Mouse (Mus musculus) brain, adult 2 months (tissue): ENCODE data around the gene Fgf13.

ENCODE experiments used
- DNase-seq: peaks from one replicate; pipeline ENCODE4 v3.0.0; 2011; ENCODE audit warnings: low read depth, low spot score

Fgf13 gene

DNA sequence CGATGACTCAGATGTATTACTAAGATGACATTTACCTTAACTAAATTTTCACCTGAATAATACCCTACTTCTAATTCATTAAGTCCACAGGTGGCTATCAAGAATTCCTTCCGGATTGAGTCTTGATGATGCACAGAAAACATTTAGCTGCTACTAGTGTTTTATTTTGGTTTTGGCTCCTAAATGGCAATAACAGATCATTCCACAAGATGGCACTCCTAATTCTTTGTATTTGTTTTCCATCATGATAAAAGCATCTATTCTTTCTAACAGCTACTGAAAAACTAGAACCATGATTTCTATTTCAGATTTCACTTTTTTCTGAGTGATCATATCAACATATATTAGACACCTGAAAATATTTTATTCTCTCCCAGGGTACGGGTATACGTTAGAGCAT, 373.7 kb downstream of the Fgf13 start:
- peak; percentile 21 for DNase-seq

DNA sequence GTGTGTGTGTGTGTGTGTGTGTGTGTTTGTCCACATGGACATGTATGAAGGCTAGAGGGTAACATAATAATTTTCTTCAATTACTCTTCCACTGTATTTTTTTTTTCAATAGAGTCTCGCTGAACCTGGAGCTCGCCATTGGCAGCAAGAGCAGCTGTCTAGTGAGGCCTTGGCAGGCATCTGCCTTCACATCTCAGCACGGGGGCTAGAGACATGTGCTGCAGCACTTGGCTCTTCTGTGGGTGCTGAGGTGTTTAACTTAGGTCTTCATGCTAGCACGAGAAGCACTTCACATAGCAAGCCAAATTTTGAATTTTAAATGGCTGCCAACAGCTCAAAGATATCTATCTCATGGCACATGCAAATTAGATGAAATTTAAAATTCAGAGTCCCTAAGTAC, 380.9 kb downstream of the Fgf13 start:
- DNase-seq: peak; percentile 54

DNA sequence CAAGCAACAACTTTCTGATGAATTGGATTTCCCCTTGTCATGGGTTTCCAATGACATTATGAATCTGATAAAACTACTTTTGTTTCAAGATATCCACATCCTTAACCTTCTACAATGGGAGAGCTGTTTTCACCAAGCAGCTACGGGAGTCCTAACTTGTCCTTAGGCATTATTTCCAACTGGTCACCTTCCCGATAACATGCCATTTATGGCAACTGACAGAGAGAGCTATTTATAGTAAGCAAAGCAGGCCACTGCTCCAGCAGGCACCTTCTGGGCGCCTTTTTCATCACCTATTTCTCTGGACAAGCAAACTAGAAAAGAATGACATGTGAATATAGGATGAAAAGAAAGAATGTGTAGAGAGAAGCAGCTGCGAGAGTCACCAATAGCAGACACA, 385.5 kb downstream of the Fgf13 start:
- DNase-seq: peak; percentile 28

DNA sequence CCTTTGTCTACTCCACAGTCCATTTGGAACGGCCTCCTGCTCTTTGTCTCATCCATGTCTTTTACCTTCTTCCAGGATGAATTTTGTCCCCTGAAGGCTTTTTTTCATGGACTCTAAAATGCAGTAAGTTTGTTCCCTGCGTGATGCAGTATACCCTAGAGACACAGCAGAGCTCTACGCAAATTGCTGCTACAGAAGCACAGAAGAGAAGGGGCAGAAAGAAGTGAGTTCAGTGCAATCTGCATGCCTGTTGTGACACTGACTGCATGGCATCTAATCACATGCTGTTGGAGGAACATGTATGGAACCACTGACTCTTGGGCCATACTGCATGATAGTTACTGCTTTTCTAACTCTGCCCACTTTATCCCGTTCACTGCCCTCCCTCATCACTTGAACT, 388.2 kb downstream of the Fgf13 start:
- no peak for DNase-seq

DNA sequence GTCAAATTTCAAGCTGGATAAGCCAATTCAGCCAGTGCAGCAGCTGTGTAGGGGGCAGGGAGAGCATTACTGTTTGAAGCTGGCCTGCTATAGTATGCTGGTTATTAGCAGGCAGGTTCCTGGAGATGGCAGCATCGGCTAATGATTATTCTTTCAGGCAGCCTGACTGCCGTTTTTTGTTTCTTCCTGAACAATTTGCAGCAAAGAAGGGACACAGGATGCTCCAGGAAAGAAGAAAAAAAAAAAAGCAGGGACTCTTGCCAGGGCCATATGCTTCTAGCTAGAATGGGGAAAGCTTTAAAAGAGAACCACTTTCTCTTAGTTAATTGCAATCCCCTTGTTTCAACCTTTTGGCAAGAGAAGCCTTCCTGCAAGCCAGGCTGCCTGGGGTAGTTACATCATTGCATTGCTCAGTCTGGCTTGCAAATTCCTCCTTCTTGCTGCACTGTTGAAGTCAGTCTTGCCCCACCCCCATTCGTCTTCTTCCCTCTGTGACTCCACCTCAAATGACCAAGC, 388.7 kb downstream of the Fgf13 start:
- DNase-seq: peak; percentile 87

DNA sequence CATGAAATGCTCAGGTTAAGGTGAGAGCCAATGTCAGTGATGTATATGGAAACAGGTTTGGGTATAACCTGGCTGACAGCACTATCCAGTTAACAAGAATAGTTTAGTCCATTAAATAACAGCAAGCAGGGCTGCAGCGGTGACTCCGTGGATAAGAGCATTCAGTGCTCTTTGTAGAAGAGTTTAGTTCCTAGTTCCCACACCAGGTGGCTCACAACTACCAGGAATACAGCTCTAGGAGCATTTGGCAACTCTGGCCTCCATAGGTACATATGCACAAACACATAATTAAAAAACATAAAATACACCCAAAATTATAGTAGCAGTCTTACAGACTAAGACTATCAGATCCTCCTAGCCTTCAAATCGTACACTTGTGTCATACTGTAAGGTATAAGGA, 390.2 kb downstream of the Fgf13 start:
- peak; percentile 47 for DNase-seq

DNA sequence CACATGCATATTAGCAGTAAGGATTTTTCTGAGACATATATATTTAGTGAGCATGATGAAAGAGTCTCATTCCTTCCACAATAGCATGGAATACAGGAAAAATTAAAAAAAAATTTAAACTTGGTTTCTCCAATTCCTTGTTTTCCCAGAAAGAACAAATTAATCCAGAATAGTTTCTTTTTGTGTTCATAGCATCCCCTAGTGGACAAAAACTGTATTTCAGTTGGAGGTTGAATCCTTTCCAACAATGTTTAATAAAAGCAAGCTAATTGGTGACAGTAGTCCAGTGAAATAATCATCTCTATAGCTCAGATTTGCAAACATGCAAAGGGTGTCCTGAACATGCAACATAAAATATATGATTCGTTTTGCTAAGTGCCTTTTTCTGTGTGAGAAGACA, 395.7 kb downstream of the Fgf13 start:
- DNase-seq: peak; percentile 33

DNA sequence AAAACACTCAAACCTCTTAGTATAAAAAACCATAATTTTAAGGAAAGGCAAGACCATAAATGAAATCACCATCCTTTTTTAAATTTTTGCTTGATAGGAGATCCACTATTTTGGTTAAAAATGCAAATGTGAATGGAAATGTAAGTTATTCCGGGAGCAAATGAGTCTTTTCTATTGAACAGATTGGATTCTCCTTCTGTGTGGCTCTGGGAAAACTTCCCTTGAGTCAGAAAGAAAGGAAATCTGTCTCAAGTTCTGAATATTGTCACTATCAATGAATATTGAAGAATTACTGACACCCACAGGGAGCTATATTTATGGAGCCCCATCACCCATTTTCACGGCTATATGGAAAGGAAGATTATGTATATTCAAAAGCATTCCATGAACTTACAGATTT, 401.1 kb downstream of the Fgf13 start:
- DNase-seq: peak; percentile 29

DNA sequence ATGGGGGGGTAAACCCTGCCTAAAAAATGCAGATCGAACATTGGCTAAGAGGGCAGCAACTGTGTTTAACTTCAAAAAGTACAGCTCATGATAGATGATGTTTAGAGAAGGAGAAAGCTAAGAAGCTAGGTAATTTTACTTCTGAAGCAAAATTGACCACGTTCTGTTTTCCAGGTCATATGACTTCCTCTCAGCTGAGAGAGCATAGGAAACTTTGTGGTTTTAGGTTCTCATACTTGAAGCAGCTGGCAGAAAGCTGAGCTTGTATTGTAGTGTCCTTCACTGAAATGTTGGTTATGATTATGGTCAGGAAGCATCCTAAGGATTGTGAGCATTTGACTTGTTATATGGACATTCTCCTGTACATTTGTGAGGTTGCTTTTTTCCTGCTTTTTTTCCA, 425.9 kb downstream of the Fgf13 start:
- DNase-seq: no peak

DNA sequence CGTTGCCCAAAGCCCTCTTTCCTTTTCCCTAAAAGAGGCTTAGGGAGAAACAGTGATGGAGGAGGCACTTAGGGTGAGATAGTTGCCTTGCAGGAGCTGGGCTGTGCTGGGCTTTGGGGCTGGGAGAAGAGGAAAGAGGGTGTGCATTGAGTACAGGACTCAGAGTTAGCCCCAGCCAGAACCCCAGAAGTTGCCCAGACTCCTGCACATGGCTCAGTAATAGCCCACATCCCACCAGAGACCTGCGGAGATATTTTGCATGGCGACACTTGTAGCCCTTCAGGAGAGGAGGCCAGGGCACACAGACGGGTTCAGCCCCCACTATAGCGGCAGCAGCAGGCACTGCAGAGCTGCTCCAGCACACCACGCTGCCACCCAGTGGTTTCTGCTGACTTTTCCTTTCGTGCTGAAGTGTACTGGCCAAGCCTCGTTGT, 432.9 kb downstream of the Fgf13 start:
- DNase-seq: peak; percentile 82

DNA sequence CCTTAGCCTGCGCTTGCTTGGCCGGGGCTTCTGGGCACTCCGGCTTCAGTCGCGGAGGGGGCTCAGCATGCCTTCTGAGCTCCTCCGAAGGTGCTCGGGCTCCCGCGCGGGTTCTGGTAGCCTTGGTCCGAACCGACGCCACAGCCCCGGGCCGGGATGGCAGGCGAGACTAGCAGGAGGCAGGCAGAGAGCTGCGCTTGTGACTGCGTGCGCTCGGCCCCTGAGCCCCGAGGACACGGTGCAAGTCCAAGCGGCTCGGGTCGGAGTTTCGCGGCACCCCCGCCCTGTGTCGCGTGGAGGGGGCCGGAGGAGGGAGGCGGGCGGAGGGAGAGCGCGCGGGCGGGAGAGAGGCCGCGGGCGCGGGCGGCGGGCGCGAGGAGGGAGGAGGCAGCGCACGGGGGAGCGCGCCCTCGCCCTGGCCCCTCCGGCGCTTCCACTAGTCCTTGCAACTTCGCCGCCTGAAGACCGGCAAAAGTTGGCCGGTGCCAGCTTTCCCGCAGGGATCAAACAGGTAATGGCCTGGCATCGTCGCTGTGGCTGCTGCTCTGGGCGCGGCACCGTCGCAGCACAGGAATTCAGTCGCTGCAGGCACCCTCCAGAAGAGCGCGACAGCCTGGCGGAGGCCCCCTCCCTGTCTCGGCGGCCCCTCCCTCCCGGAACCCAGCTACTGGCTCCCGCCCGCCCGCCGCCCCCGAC, 433.6 kb downstream of the Fgf13 start:
- peak; percentile 57 for DNase-seq

DNA sequence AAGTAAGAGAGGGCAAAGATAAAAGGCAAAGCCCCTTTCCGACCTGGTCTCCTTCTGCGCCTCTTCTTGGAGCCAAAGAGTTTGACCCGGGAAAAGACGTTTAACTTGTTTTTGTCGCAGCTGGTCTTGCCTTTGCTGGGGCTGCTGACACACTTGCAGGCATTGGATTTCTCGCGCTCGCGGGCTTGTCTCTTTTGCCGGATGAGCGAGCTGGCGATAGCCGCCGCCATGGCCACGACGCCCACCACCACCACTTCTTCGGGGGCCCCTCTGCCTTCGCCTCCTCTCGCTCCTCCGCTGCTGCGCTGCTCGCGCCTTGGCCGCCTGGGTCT, 434.1 kb downstream of the Fgf13 start:
- peak; percentile 11 for DNase-seq

DNA sequence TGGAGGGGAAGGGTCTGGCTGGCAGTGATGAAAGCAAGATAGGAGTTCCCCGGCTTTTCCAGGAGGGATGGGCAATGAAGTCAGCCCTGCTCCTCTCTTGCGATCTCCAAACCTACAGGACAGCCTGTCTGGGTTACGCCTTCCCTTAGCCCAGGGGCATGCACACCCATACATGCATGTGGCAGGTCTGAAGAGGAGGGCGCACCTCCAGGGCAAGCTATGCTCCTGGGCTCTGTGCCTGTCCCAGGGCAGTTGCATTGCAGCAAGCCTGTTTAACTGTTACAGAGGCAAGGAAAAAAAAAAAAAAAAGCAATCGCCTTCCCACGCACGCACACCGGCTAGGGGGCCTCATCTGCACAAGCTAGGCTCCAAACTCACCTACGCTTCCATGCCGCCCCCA, 434.5 kb downstream of the Fgf13 start:
- DNase-seq: peak; percentile 56

DNA sequence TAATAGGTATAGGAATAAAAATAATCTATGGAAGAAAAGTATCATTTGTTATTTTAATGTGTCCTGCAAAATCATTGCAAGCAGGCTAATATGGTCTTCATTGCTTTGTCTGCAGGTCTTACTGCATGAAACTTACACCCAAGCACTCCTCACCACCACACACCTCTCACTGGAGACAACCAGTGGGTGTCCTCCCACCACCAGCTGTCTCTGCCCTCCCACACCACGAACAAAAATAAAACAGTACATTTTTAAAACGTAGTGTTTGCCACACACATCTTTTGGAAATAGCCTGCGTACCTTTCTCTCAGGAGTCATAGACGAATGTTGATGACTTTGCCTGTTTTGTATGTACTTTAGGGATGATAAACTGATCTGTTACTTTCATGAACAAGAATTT, 441.2 kb downstream of the Fgf13 start:
- DNase-seq: peak; percentile 55

DNA sequence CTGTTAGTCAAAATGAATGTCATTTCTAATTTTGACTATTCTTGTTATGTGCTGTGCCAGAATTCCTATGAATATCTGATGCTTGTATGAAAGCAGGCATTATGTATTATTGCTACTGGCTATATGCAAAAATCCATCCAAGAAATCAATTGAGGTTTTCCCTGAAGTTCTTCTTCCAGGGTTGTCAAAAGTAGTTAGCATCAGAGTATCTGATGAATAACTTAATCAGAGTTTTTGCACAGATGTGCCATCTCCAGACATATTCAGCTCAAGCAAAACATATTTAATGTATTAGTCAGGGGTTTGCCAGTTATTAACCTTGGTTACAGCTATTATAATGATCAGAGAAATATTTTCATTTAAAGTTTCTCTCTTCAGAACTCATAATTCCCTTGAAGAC, 454.7 kb downstream of the Fgf13 start:
- DNase-seq: no peak

DNA sequence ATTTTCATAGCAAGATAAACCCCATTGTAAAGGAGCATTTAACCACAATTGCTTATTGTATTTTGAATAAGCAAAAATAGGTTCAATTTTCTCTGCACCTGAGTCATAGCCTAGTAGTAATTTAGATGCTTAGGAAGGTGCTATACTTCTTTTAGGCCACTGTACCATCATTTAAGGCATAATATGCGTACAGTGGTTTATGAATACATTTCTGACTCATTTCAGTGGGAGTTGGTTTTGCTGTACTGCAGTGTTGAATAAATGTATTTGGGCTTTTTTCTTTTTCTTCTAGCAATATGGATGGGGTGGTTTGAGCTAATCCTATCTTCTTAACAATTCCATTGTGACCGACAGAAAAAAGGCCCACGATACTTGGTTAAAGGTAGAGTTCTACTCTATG, 481.9 kb downstream of the Fgf13 start:
- DNase-seq: peak; percentile 29

DNA sequence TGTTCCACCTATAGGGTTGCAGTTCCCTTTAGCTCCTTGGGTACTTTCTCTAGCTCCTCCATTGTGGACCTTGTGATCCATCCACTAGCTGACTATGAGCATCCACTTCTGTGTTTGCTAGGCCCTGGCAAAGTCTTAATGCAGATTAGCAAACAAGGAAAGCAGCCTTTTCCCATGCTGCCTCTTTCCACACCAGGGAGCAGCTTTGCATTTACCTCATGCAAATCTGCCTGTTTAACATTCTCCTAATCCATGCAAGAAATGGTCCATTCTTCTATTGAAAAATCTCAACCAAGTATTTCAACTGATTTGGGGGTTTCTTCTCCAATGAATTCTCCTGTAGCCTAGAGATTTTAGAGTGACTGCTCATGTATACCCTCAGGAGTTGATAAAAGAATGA, 487.4 kb downstream of the Fgf13 start:
- no peak for DNase-seq

DNA sequence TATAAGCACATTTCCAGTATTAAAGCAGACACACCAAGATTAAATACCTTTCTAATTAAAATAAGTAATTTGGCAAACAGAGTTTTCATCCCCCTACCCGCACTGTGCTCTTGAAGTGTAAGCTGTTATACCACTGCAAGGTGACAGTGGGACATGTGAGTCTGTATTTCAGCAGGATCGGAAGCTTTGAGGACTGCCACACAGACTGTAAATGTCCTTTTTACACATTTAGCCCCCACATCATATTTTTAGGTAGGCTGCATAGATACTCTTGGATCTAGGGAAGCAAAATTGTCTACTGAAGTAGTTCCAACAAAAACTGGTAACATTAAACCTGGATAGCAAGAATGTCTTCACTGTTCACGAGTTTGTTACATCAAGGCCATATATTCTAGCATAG, 495.8 kb downstream of the Fgf13 start:
- peak; percentile 31 for DNase-seq

DNA sequence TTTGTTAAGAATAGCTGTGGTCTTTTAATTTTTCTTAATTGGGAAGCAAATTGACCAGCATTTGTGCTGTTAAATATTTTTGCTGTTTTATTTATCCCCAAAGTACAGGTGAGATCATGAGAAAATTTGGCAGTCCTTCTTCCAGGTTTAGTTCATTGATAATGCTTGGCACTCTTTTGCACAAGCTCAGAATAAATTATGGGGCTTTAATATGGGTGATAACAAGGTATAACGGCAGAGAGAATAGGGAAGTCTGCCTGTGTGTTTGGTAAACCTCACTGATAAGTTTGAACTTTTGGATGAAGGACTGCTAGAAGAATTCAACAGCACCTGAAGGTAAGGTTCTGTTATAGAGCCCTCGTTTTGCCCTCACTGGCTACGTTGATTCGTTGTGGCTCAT, 504.7 kb downstream of the Fgf13 start:
- DNase-seq: no peak

DNA sequence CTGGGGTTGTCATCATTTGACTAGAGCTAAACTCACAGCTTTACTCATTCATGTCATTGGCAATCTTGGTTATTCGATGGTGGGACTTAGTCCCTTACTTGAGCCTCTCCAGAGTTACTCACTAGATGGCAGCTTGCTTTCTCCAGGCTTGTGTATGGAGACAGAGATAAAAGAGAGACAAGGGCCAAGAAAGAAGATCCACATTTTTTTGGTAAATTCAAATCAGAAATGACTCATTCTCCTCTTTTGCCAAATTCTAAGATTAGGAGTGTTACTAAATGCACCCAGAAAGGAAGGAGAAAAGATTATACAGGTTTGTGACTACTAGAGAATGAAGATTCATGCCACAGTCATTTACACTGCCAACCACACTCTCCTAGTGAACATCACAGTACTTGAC, 532.9 kb downstream of the Fgf13 start:
- DNase-seq: peak; percentile 36
